Mouse (Mus musculus) heart, postnatal 0 days (tissue): ENCODE results near the gene Phka2. TPM values are rescaled to one million over a fixed set of nuclear protein-coding genes. Genes with fewer than 3 reads are reported as not detected.
A peak's percentile ranks its signal among the peaks of the same experiment; 100 is the strongest.

Experiments
- ATAC-seq: fragments of 200-750 bp; cut with Nextera tagmentation; 2 replicates; pipeline ENCODE4 v1.8.0; 2017; ENCODE audit warnings: low read depth, moderate number of reproducible peaks, moderate library complexity; ENCODE audit not compliant: insufficient read depth
- DNase-seq: peaks from one replicate; pipeline ENCODE4 v3.0.0-alpha.2; 2016; ENCODE audit warnings: low spot score
- H3K27ac ChIP-seq: fragments of 300-500 bp; sonication (generic); 2 replicates; pipeline ENCODE4 v1.5.1; 2014; ENCODE audit warnings: low read depth, mild to moderate bottlenecking
- H3K27me3 ChIP-seq: fragments of 300-500 bp; sonication (generic); 2 replicates; pipeline ENCODE4 v1.6.1; 2014; ENCODE audit warnings: low read length, mixed read lengths; ENCODE audit not compliant: control insufficient read depth, insufficient read depth
- H3K36me3 ChIP-seq: fragments of 300-500 bp; sonication (generic); replicated peaks from 2 replicates; pipeline ENCODE4 v1.6.1; 2014; ENCODE audit warnings: low read length, mixed read lengths; ENCODE audit not compliant: control insufficient read depth, insufficient read depth
- H3K4me1 ChIP-seq: fragments of 300-500 bp; sonication (generic); 2 replicates; pipeline ENCODE4 v1.6.1; 2014; ENCODE audit warnings: antibody characterized with exemption; ENCODE audit not compliant: control insufficient read depth, insufficient read depth
- H3K4me2 ChIP-seq: fragments of 300-500 bp; sonication (generic); 2 replicates; pipeline ENCODE4 v1.6.1; 2014; ENCODE audit warnings: low read depth, mild to moderate bottlenecking, low read length, moderate library complexity
- H3K4me3 ChIP-seq: fragments of 300-500 bp; sonication (generic); 2 replicates; pipeline ENCODE4 v1.5.1; 2014; ENCODE audit warnings: low read depth, low read length
- H3K9ac ChIP-seq: fragments of 300-500 bp; sonication (generic); replicated peaks from 2 replicates; pipeline ENCODE4 v1.6.1; 2014; ENCODE audit warnings: low read depth, low read length, mixed read lengths
- H3K9me3 ChIP-seq: fragments of 300-500 bp; sonication (generic); replicated peaks from 2 replicates; pipeline ENCODE4 v1.6.1; 2016; ENCODE audit warnings: low read length; ENCODE audit not compliant: control insufficient read depth
- CTCF ChIP-seq: IDR thresholded peaks from 2 replicates; pipeline ENCODE4 v1.5.1; 2016; ENCODE audit warnings: antibody characterized with exemption, control low read depth, low read depth
- EP300 ChIP-seq: IDR thresholded peaks from 2 replicates; pipeline ENCODE4 v1.6.1; 2016; ENCODE audit warnings: antibody characterized with exemption, low read depth
- WGBS: fragments of 180-500 bp; shearing (Covaris S2); extraction: QIAGEN DNeasy Blood & Tissue Kit; methylation state at CpG from one replicate; pipeline ENCODE4 v1.1.7; 2014; 5-methylcytosine and 5-hydroxymethylcytosine counted together
- polyA plus RNA-seq: library from polyadenylated mRNA; unstranded; fragments of >200 nt; fragmentation: Nextera tagmentation; extraction: Ambion mirVana; gene quantifications from 2 replicates; pipeline ENCODE4 v1.2.1, GENCODE M21; 2015
- total RNA-seq: library from RNA; depleted of rRNA; stranded (reverse); fragments of >200 nt; gene quantifications from 2 replicates; pipeline ENCODE4 v1.2.3, GENCODE M21; 2014; ENCODE audit warnings: low replicate concordance

The Phka2 gene
- total and polyA plus RNA-seq, 2 experiments from 2014 or later = 15.5 to 57.3 TPM

- H3K27me3 ChIP-seq = no peaks in the 10 kb centered on the region
- no peak overlapping the region for H3K4me2 ChIP-seq
- no peak for ATAC-seq
- no peaks in the 10 kb centered on the region for H3K9me3 ChIP-seq
- H3K27ac ChIP-seq = no peak overlapping the region
- H3K9ac ChIP-seq = no peak overlapping the region
- TF ChIP-seq CTCF (no peak), EP300 (no peak)
- no peaks in the 10 kb centered on the region for H3K4me1 ChIP-seq
- H3K4me3 ChIP-seq = no peak overlapping the region
- no peaks in the 10 kb centered on the region for H3K36me3 ChIP-seq
- no peak for DNase-seq
Measured at GRCm38 (mm10) chrX:160516027-160516426, 14.1 kb downstream of the Phka2 start.

GRCm38 (mm10) chrX:160542772-160543171 is 40.8 kb downstream of the Phka2 start:
- Histone ChIP-seq H3K9ac (no peak overlapping the region), H3K27me3 (no peaks in the 10 kb centered on the region), H3K4me3 (no peak overlapping the region), H3K36me3 (peaks cover 11% of the 10 kb centered on the region), H3K4me1 (no peaks in the 10 kb centered on the region), H3K27ac (no peak overlapping the region), H3K9me3 (no peaks in the 10 kb centered on the region), H3K4me2 (no peak overlapping the region)
- ATAC-seq (no peak), DNase-seq (no peak)
- TF ChIP-seq CTCF = no peak
- 44% methylated on average over 2 of the region's 2 CpGs for WGBS

- no peak for ATAC-seq
- no peak overlapping the region for H3K4me3 ChIP-seq
- no peaks in the 10 kb centered on the region for H3K27me3 ChIP-seq
- WGBS = 71% methylated on average over 1 of the region's 1 CpGs
- H3K36me3 ChIP-seq = peaks cover 23% of the 10 kb centered on the region
- no peak overlapping the region for H3K4me2 ChIP-seq
- H3K9me3 ChIP-seq = no peaks in the 10 kb centered on the region
- no peak overlapping the region for H3K27ac ChIP-seq
- no peak overlapping the region for H3K9ac ChIP-seq
- no peak for DNase-seq
- TF ChIP-seq EP300 (no peak), CTCF (no peak)
- no peaks in the 10 kb centered on the region for H3K4me1 ChIP-seq
Measured at GRCm38 (mm10) chrX:160548875-160549274, 46.9 kb downstream of the Phka2 start.

GRCm38 (mm10) chrX:160552066-160552465 is 50.1 kb downstream of the Phka2 start:
- ATAC-seq (no peak), DNase-seq (no peak)
- TF ChIP-seq EP300 (no peak), CTCF (peak; percentile 31)
- H3K27me3 ChIP-seq = no peaks in the 10 kb centered on the region
- no peaks in the 10 kb centered on the region for H3K9me3 ChIP-seq
- H3K27ac ChIP-seq = no peak overlapping the region
- H3K9ac ChIP-seq = no peak overlapping the region
- H3K4me1 ChIP-seq = no peaks in the 10 kb centered on the region
- 0 out of 2 replicates have a peak, but pooled peaks cover 33% of the 10 kb centered on the region for H3K36me3 ChIP-seq
- H3K4me3 ChIP-seq = no peak overlapping the region
- H3K4me2 ChIP-seq = no peak overlapping the region
- 53% methylated on average over 4 of the region's 4 CpGs for WGBS

DNA sequence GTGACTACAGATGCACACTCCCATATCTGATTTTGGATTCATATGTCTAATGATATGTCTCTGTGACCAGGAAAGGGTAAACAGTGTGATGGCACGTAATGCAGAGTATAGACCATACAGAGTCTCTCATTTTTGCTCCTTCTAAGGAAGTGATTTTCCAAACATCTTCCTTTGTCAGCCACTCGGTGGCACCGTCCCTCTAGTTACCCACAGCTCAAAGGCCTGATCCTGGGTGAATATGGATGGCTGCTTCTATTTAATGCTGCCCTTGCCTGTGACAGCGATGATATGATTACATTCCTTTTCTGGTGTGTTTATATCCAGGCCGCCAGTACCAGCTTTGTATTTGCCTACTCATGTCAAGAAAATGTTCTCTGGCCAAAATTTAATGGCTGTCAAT is 81.6 kb downstream of the Phka2 start:
- TF ChIP-seq EP300 (no peak), CTCF (peak; percentile 47)
- ATAC-seq = peak; percentile 51; the same call in 1 of the 2 replicates
- WGBS = 52% methylated on average over 5 of the region's 5 CpGs

GRCm38 (mm10) chrX:160584148-160584838 is 82.3 kb downstream of the Phka2 start:
- DNase-seq = no peak
- no peak for ATAC-seq
- H3K27ac ChIP-seq = 0 out of 2 replicates have a peak overlapping the region, but pooled peaks have one; percentile 46
- TF ChIP-seq CTCF (no peak), EP300 (no peak)
- no peak overlapping the region for H3K4me3 ChIP-seq
- no peak overlapping the region for H3K4me2 ChIP-seq
- WGBS = 76% methylated on average over 4 of the region's 4 CpGs
- no peaks in the 10 kb centered on the region for H3K9me3 ChIP-seq
- H3K36me3 ChIP-seq = no peaks in the 10 kb centered on the region; the same call in 1 of the 2 replicates
- no peaks in the 10 kb centered on the region for H3K27me3 ChIP-seq
- no peak overlapping the region for H3K9ac ChIP-seq
- H3K4me1 ChIP-seq = no peaks in the 10 kb centered on the region; the same call in 1 of the 2 replicates

More for the DNA sequence above, 81.6 kb downstream of the Phka2 start:
- no peaks in the 10 kb centered on the region for H3K27me3 ChIP-seq
- H3K4me3 ChIP-seq = no peak overlapping the region
- no peak overlapping the region for H3K4me2 ChIP-seq
- peaks cover 3% of the 10 kb centered on the region for H3K36me3 ChIP-seq
- H3K4me1 ChIP-seq = no peaks in the 10 kb centered on the region; the same call in 1 of the 2 replicates
- no peaks in the 10 kb centered on the region for H3K9me3 ChIP-seq
- H3K27ac ChIP-seq = no peak overlapping the region
- DNase-seq = no peak
- H3K9ac ChIP-seq = no peak overlapping the region
